In genomic region chr15:79135783-79136575, GRCm38 (mm10) we compare ENCODE assay signal across 16 mouse cellular contexts. TPM values are rescaled to one million over a fixed set of nuclear protein-coding genes. Genes with fewer than 3 reads are reported as not detected.
A peak's percentile ranks its signal among the peaks of the same experiment; 100 is the strongest.
DNase-seq lines count a peak whose midpoint lies in the region; ATAC-seq lines count a peak whose summit lies in the region.
"Had no signal": no experiment of that assay in that cellular context is flagged by ENCODE, and none has a peak within 500 bp of the region (broad histone marks: within the 10 kb centered on the region; RNA-seq: fewer than 3 reads in every experiment).

No protein-coding gene starts in this region.

- 0 out of 2 replicates have a peak, but pooled peaks have one; percentile 47 for ATAC-seq in lung, embryonic 15.5 days (ENCODE audit: borderline replicate concordance, extremely low read depth, low FRiP score, low TSS enrichment)
- ATAC-seq in limb, embryonic 12.5 days (ENCODE audit: insufficient number of reproducible peaks, insufficient read depth, low FRiP score, low TSS enrichment, low read depth), result peak; percentile 17; the same call in 1 of the 2 replicates
- ATAC-seq: forebrain, embryonic 16.5 days had no signal

- 62% methylated on average over 11 of the region's 11 CpGs for WGBS in lung, embryonic 15.5 days
- WGBS in limb, embryonic 12.5 days, result 52% methylated on average over 11 of the region's 11 CpGs

- H3K27me3 ChIP-seq in lung, embryonic 15.5 days, result no peaks in the 10 kb centered on the region
- no peaks in the 10 kb centered on the region for H3K27me3 ChIP-seq in limb, embryonic 12.5 days

- no peak overlapping the region for H3K4me3 ChIP-seq in lung, embryonic 15.5 days
- H3K4me3 ChIP-seq in limb, embryonic 12.5 days (replicated peaks), result no peak overlapping the region
- H3K4me3 ChIP-seq: erythroblast, embryonic 14.5 days; liver, embryonic 13.5 days; megakaryocyte, embryonic 14.5 days had no signal

- H3K4me1 ChIP-seq in lung, embryonic 15.5 days, result peaks cover 5% of the 10 kb centered on the region
- peaks cover 27% of the 10 kb centered on the region for H3K4me1 ChIP-seq in limb, embryonic 12.5 days (replicated peaks)

- H3K27ac ChIP-seq in lung, embryonic 15.5 days, result no peak overlapping the region
- peak overlapping the region; percentile 65 for H3K27ac ChIP-seq in limb, embryonic 12.5 days
- H3K27ac ChIP-seq: liver, embryonic 13.5 days had no signal

- no peaks in the 10 kb centered on the region for H3K9me3 ChIP-seq in lung, embryonic 15.5 days
- no peaks in the 10 kb centered on the region for H3K9me3 ChIP-seq in limb, embryonic 12.5 days
- H3K9me3 ChIP-seq: liver, embryonic 13.5 days had no signal

- DNase-seq in lung, postnatal 25 days (ENCODE audit: low spot score), result no peak
- peak; percentile 60 for DNase-seq in kidney, adult 18-20 months
- peak; percentile 56 for DNase-seq in kidney, adult 9 months
- no peak for DNase-seq in thymus, postnatal 4 days
- no peak for DNase-seq in liver
- DNase-seq: adrenal gland, postnatal 14 days; cerebellum, adult 8-10 months; heart, adult 18-20 months; heart, postnatal 14 days; liver, embryonic 13.5 days; right cerebral cortex, adult 18-20 months had no signal

- H3K9ac ChIP-seq in lung, embryonic 15.5 days, result no peak overlapping the region
- H3K9ac ChIP-seq in limb, embryonic 12.5 days (replicated peaks), result no peak overlapping the region
- H3K9ac ChIP-seq: liver, embryonic 13.5 days had no signal

- no peak overlapping the region for H3K4me2 ChIP-seq in lung, embryonic 15.5 days
- H3K4me2 ChIP-seq in limb, embryonic 12.5 days, result no peak overlapping the region; the same call in 1 of the 2 replicates
- H3K4me2 ChIP-seq: liver, embryonic 13.5 days had no signal

- peaks cover 29% of the 10 kb centered on the region for H3K36me3 ChIP-seq in lung, embryonic 15.5 days
- peaks cover 38% of the 10 kb centered on the region for H3K36me3 ChIP-seq in limb, embryonic 12.5 days

RNA-seq across cellular contexts. Expression of gene Polr2f, which starts 4.8 kb away (rescaled TPM):
- 240 and 281 TPM in 2 replicates for polyA plus RNA-seq in lung, embryonic 15.5 days (2015; fragmentation: Nextera tagmentation; extraction: Ambion mirVana)
- 353 and 382 TPM in 2 replicates for polyA plus RNA-seq in limb, embryonic 12.5 days (2016; fragmentation: Nextera tagmentation; extraction: Ambion mirVana)

RNA-seq across cellular contexts. Expression of gene 1700088E04Rik, which starts 5.1 kb away (rescaled TPM):
- polyA plus RNA-seq in lung, embryonic 15.5 days (2015; fragmentation: Nextera tagmentation; extraction: Ambion mirVana), result 9.9 and 10.8 TPM in 2 replicates
- polyA plus RNA-seq in limb, embryonic 12.5 days (2016; fragmentation: Nextera tagmentation; extraction: Ambion mirVana), result 4.1 and 8.4 TPM in 2 replicates
- polyA plus RNA-seq: erythroblast, embryonic 14.5 days had no signal

RNA-seq across cellular contexts. Expression of gene Micall1, which starts 27.3 kb away (rescaled TPM):
- 7.5 and 8.8 TPM in 2 replicates for polyA plus RNA-seq in lung, embryonic 15.5 days (2015; fragmentation: Nextera tagmentation; extraction: Ambion mirVana)
- 12.2 and 13.0 TPM in 2 replicates for polyA plus RNA-seq in limb, embryonic 12.5 days (2016; fragmentation: Nextera tagmentation; extraction: Ambion mirVana)

RNA-seq across cellular contexts. Expression of gene Sox10, which starts 29.1 kb away (rescaled TPM):
- polyA plus RNA-seq in lung, embryonic 15.5 days (2015; fragmentation: Nextera tagmentation; extraction: Ambion mirVana), result 0.65 and 0.92 TPM in 2 replicates
- polyA plus RNA-seq in limb, embryonic 12.5 days (2016; fragmentation: Nextera tagmentation; extraction: Ambion mirVana), result 4.1 and 4.4 TPM in 2 replicates
- polyA plus RNA-seq: erythroblast, embryonic 14.5 days had no signal

Comparison
In these comparisons a context has a peak if more than half of its experiments do, and no peak if none do; other contexts are left out.
1. DNase-seq: peak in kidney, adult 18-20 months (single experiment) and kidney, adult 9 months (single experiment); none in lung, postnatal 25 days (single experiment), thymus, postnatal 4 days (single experiment) and liver (single experiment).